Mouse (Mus musculus): Measurements from ENCODE around the gene Inpp5e. TPM values are rescaled to one million over a fixed set of nuclear protein-coding genes. Genes with fewer than 3 reads are reported as not detected.
"Not testable (repeated sequence)": the region's sequence is repeated elsewhere in the genome, so short reads cannot be mapped to it uniquely, and the experiment has no call there.

Inpp5e gene
- total RNA-seq, 2 experiments from 2014 or later: 22.5 to 27.1 TPM

GRCm38 (mm10) chr2:26423086-26423485 is 14.1 kb upstream of the Inpp5e start:
- DNase-seq: no peak
- intact Hi-C loops (cut with DNase I): loop anchor here (10.0 kb wide), 1 partner anchor 48 kb away; no protein-coding TSS in a partner anchor

GRCm38 (mm10) chr2:26421969-26422368 is 13.0 kb upstream of the Inpp5e start:
- intact Hi-C loops (cut with DNase I): loop anchor here (10.0 kb wide), 1 partner anchor 47 kb away; no protein-coding TSS in a partner anchor
- no peak for DNase-seq

GRCm38 (mm10) chr2:26418120-26418519 is 9.1 kb upstream of the Inpp5e start:
- intact Hi-C loops (cut with DNase I): no loop called here
- DNase-seq: no peak

- no peak for DNase-seq
- intact Hi-C loops (cut with DNase I): no loop called here
Observed at GRCm38 (mm10) chr2:26417066-26417465, 8.1 kb upstream of the Inpp5e start.

- intact Hi-C loops (cut with DNase I): no loop called here
- no peak for DNase-seq
Observed at GRCm38 (mm10) chr2:26410931-26411411, 2.0 kb upstream of the Inpp5e start.

GRCm38 (mm10) chr2:26410091-26410490 is 1.1 kb upstream of the Inpp5e start:
- intact Hi-C loops (cut with DNase I): no loop called here
- DNase-seq: no peak

GRCm38 (mm10) chr2:26409362-26409761 is 359 bp upstream of the Inpp5e start:
- intact Hi-C loops (cut with DNase I): no loop called here
- DNase-seq: no peak

- intact Hi-C loops (cut with DNase I): no loop called here
- DNase-seq: no peak
Observed at GRCm38 (mm10) chr2:26403306-26403705, 5.7 kb downstream of the Inpp5e start.

- no peak for DNase-seq
- intact Hi-C loops (cut with DNase I): no loop called here
Observed at GRCm38 (mm10) chr2:26402265-26402664, 6.7 kb downstream of the Inpp5e start.

GRCm38 (mm10) chr2:26401023-26401422 is 8.0 kb downstream of the Inpp5e start:
- intact Hi-C loops (cut with DNase I): no loop called here
- DNase-seq: no peak

- DNase-seq: no peak
- intact Hi-C loops (cut with DNase I): no loop called here
Observed at GRCm38 (mm10) chr2:26400296-26400695, 8.7 kb downstream of the Inpp5e start.

GRCm38 (mm10) chr2:26399647-26400046 is 9.4 kb downstream of the Inpp5e start:
- no peak for DNase-seq
- intact Hi-C loops (cut with DNase I): no loop called here

GRCm38 (mm10) chr2:26398978-26399377 is 10.0 kb downstream of the Inpp5e start:
- intact Hi-C loops (cut with DNase I): no loop called here

GRCm38 (mm10) chr2:26391617-26392016 is 17.4 kb downstream of the Inpp5e start:
- intact Hi-C loops (cut with DNase I): no loop called here

More at GRCm38 (mm10) chr2:26398978-26399377, 10.0 kb downstream of the Inpp5e start:
- DNase-seq: no peak

GRCm38 (mm10) chr2:26390954-26391353 is 18.0 kb downstream of the Inpp5e start:
- DNase-seq: no peak

More at GRCm38 (mm10) chr2:26391617-26392016, 17.4 kb downstream of the Inpp5e start:
- no peak for DNase-seq

GRCm38 (mm10) chr2:26389154-26389690 is 19.8 kb downstream of the Inpp5e start, which contains the start of the genes Entr1 and Pmpca:
Gene Entr1, minus strand, starts transcription at chr2:26389316.
Gene Pmpca, plus strand, starts transcription at chr2:26389339.
- intact Hi-C loops (cut with DNase I): no loop called here
- DNase-seq: peak; percentile 88

More at GRCm38 (mm10) chr2:26390954-26391353, 18.0 kb downstream of the Inpp5e start:
- intact Hi-C loops (cut with DNase I): no loop called here

GRCm38 (mm10) chr2:26388682-26389153 is 20.3 kb downstream of the Inpp5e start:
- intact Hi-C loops (cut with DNase I): no loop called here

GRCm38 (mm10) chr2:26387713-26388112 is 21.3 kb downstream of the Inpp5e start:
- DNase-seq: no peak
- intact Hi-C loops (cut with DNase I): no loop called here

More at GRCm38 (mm10) chr2:26388682-26389153, 20.3 kb downstream of the Inpp5e start:
- DNase-seq: no peak

- DNase-seq; intact Hi-C loops (cut with DNase I): not testable (repeated sequence)
Observed at GRCm38 (mm10) chr2:26380871-26381270, 28.1 kb downstream of the Inpp5e start.

GRCm38 (mm10) chr2:26380131-26380771 is 28.8 kb downstream of the Inpp5e start, which contains the start of gene Snapc4:
Gene Snapc4, minus strand, starts transcription at chr2:26380653.
- DNase-seq: peak; percentile 84
- intact Hi-C loops (cut with DNase I): no loop called here

GRCm38 (mm10) chr2:26372396-26372795 is 36.6 kb downstream of the Inpp5e start:
- intact Hi-C loops (cut with DNase I): loop anchor here (10.0 kb wide), 1 partner anchor 52 kb away; no protein-coding TSS in a partner anchor
- DNase-seq: no peak

- intact Hi-C loops (cut with DNase I): no loop called here
- DNase-seq: no peak
Observed at GRCm38 (mm10) chr2:26368572-26368971, 40.4 kb downstream of the Inpp5e start.

Measured in left cerebral cortex, postnatal 4 days (tissue).